Mouse (Mus musculus) small intestine, adult 2 months (tissue): Measurements from ENCODE around the gene Med13.
"Not testable (repeated sequence)": the region's sequence is repeated elsewhere in the genome, so short reads cannot be mapped to it uniquely, and the experiment has no call there.

Source experiments
- CTCF ChIP-seq: fragments of 200-500 bp; IDR thresholded peaks from 2 replicates; pipeline ENCODE4 v1.5.1; 2012; ENCODE audit warnings: low read depth, mild to moderate bottlenecking, control low read depth, inconsistent platforms, low read length, moderate library complexity, mixed read lengths; ENCODE audit not compliant: insufficient replicate concordance, insufficient read length; ENCODE audit errors: extremely low read depth
- POLR2A ChIP-seq: fragments of 200-500 bp; IDR thresholded peaks from 2 replicates; pipeline ENCODE4 v1.6.1; 2012; ENCODE audit warnings: low read depth, mild to moderate bottlenecking, control low read depth, inconsistent platforms, low read length, moderate library complexity

GRCm38 (mm10) chr11:86314992-86315391 lies 42.4 kb downstream of the Med13 start:
- not testable (repeated sequence) for TF ChIP-seq CTCF, POLR2A
